Mouse (Mus musculus): ENCODE measurements around the gene Mpc1. TPM values are rescaled to one million over a fixed set of nuclear protein-coding genes. Genes with fewer than 3 reads are reported as not detected.
"Not testable (repeated sequence)": the region's sequence is repeated elsewhere in the genome, so short reads cannot be mapped to it uniquely, and the experiment has no call there.

Mpc1 gene
- total RNA-seq, 2 experiments from 2014 or later, result 143 to 227 TPM

DNA sequence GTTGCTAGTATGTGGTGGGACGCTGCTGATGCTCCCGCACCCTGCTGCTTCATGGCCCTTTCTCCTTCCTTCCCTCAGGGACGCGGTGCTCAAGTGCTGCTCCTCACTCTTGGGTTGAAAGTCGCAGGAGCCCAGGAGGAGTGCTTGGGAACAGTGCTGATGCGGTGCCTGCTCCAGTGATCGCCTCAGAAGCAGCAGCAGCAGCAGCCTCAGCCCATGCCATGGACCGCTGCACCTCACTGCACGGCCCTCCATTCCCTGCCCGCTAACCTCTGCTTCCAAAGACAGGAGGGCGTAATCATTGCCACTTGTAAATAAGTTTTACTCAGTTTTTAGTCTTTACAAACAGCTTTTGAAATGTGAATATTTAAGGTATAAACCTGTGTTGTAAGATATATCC is 44.2 kb downstream of the Mpc1 start:
- ATAC-seq (ENCODE audit: poor library complexity, severe bottlenecking), result not testable (repeated sequence)

- no peak for ATAC-seq (ENCODE audit: poor library complexity, severe bottlenecking)
These were observed 45.9 kb downstream of the Mpc1 start for GRCm38 (mm10) chr17:8328511-8329174.

GRCm38 (mm10) chr17:8330602-8331001 is 47.9 kb downstream of the Mpc1 start:
- no peak for ATAC-seq (ENCODE audit: poor library complexity, severe bottlenecking)

GRCm38 (mm10) chr17:8337159-8337558 is 54.5 kb downstream of the Mpc1 start, which contains the start of gene Prr18:
Gene Prr18, plus strand, starts transcription at chr17:8337459.
- ATAC-seq (ENCODE audit: poor library complexity, severe bottlenecking), result not testable (repeated sequence)

DNA sequence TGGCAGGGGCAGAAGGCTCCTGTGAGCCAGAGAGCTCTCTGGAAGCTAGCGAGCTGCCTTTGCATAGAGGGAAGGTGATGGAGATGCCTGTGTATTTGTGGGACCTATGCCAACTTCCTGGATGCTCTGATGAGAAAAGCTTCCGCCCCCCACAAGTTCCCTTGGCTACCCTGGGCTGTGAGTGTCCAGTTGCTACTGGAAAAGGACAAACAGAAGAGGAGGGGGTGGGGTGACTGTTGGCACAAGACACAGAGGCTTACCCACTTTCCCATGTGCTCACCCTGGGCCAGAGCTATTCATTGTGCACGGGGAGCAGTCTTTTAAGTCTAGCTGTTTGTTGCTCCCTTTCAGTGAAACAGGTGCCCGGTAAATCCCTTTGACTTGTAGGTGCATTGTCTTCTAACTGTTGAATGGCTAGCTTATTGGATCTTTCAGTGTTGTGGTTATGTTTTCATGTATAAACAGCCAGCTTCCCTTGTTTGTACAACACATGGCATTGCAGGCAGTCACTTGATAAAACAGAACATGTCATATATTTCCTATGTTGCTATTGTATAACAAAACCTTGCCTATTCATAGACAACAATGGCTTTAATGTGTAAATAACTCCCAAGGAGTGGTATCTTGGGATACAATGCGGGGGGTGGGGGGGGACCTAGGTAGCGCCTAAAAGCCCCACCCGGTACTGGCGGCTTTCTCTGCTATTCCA is 57.1 kb downstream of the Mpc1 start:
- no peak for ATAC-seq (ENCODE audit: poor library complexity, severe bottlenecking)

GRCm38 (mm10) chr17:8340407-8341359 is 58.0 kb downstream of the Mpc1 start:
- 0 out of 2 replicates have a peak, but pooled peaks have one; percentile 18 for ATAC-seq (ENCODE audit: poor library complexity, severe bottlenecking)

DNA sequence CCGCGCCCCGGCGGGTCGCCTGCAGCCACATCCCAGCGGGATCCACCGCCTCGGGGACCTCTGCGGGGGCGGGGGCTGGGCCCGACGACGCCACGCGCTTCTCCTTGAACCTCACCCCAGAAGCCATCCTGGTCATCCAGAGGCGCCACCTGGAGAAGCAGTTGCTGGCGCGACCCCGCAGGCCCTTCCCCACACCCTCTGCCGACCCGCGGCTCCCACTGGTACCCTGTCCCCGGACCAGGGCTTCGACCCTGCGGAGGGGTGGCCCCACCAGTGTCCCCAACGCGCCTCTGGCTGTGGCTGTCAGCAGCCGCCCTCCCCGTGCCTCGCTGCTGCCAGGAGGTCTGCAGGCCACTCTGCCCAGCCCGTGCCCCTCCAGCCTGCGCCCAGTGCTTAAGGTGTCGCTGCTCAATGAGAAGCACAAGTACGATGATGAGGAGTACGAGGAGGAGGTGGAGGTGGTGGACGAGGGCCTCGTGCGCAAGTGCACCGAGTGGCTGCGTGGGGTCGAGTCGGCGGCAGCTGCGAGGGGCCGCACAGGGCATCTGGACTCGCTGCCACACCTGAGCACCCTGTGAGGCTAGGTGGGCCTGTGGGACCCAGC is 58.8 kb downstream of the Mpc1 start:
- no peak for ATAC-seq (ENCODE audit: poor library complexity, severe bottlenecking)

DNA sequence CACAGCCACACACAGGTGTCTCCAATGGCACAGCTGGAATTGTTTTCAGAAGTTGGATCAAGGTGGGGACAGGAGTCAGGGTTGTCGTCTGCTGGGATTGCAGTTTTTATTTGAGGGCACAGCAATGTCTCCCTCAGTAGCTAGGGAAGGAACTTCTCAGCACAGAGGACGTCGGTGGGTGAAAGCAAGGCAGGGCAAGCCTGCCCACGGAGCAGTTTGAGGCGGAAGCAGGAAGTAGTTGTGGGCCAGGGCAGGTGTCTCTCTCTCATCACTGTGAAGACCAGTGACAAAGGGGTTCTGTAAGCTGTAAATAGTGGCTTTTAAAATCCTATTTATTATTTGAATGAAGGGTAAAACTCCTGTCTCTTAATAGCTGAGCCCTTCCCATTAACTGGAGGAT is 60.0 kb downstream of the Mpc1 start:
- 0 out of 2 replicates have a peak, but pooled peaks have one; percentile 21 for ATAC-seq (ENCODE audit: poor library complexity, severe bottlenecking)

GRCm38 (mm10) chr17:8343416-8343815 is 60.7 kb downstream of the Mpc1 start:
- ATAC-seq (ENCODE audit: poor library complexity, severe bottlenecking), result no peak

Other genes starting within 250 kb of the Mpc1 start
- not detected in 2 replicates for gene Gm49673, start 135.1 kb upstream of the Mpc1 start, total RNA-seq (2015)
- not detected in 2 replicates for gene Gm49673, start 135.1 kb upstream of the Mpc1 start, total RNA-seq (2017)
- 54.1 and 63.1 TPM in 2 replicates for gene Rnaset2a, start 134.8 kb upstream of the Mpc1 start, total RNA-seq (2015)
- gene Rnaset2a, start 134.8 kb upstream of the Mpc1 start, total RNA-seq (2017), result 48.7 and 54.6 TPM in 2 replicates
- 18.0 and 25.5 TPM in 2 replicates for gene Fgfr1op, start 117.4 kb upstream of the Mpc1 start, total RNA-seq (2015)
- 23.4 and 29.7 TPM in 2 replicates for gene Fgfr1op, start 117.4 kb upstream of the Mpc1 start, total RNA-seq (2017)
- 0.47 TPM in 1 of 2 replicates, not detected in the other for gene Ccr6, start 46.9 kb upstream of the Mpc1 start, total RNA-seq (2015)
- gene Ccr6, start 46.9 kb upstream of the Mpc1 start, total RNA-seq (2017), result 0.12 and 0.62 TPM in 2 replicates
- 249 and 340 TPM in 2 replicates for gene Sft2d1, start 28.2 kb downstream of the Mpc1 start, total RNA-seq (2015)
- gene Sft2d1, start 28.2 kb downstream of the Mpc1 start, total RNA-seq (2017), result 60.2 and 62.4 TPM in 2 replicates
- 0.04 and 0.16 TPM in 2 replicates for gene Prr18, start 54.6 kb downstream of the Mpc1 start, total RNA-seq (2015)
- gene Prr18, start 54.6 kb downstream of the Mpc1 start, total RNA-seq (2017), result 0.04 and 0.20 TPM in 2 replicates
- not detected in 2 replicates for gene T2, start 73.1 kb downstream of the Mpc1 start, total RNA-seq (2015)
- gene T2, start 73.1 kb downstream of the Mpc1 start, total RNA-seq (2017), result 0.59 TPM in 1 of 2 replicates, not detected in the other
- gene T, start 151.5 kb downstream of the Mpc1 start, total RNA-seq (2015), result not detected in 2 replicates
- not detected in 2 replicates for gene T, start 151.5 kb downstream of the Mpc1 start, total RNA-seq (2017)
- gene Pde10a, start 242.5 kb downstream of the Mpc1 start, total RNA-seq (2015), result 0.27 TPM in 1 of 2 replicates, not detected in the other
- gene Pde10a, start 242.5 kb downstream of the Mpc1 start, total RNA-seq (2017), result 0.04 and 0.07 TPM in 2 replicates

Data from megakaryocyte, adult 5-6 weeks (primary cell).